Mouse (Mus musculus): ENCODE results near the gene Fabp3.

The Fabp3 gene

DNA sequence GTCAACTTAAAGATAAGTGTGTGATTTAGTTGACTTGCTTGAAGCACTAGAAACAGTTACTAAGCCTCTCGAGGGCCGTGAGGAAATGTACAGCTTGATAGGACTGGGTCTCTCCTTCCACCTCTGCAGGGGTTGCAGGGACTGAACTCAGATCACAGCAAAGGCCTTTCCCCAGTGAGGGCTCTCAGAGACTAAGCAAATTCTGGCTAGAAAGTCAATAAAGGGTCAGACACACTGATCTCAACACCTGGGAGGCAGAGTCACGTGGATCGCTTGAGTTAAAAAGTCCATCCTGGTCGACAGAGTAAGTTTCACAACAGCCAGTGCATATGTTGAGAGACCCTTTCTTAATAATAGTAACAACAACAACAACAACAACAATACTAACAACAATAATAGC, 27.5 kb downstream of the Fabp3 start:
- DNase-seq: no peak

DNA sequence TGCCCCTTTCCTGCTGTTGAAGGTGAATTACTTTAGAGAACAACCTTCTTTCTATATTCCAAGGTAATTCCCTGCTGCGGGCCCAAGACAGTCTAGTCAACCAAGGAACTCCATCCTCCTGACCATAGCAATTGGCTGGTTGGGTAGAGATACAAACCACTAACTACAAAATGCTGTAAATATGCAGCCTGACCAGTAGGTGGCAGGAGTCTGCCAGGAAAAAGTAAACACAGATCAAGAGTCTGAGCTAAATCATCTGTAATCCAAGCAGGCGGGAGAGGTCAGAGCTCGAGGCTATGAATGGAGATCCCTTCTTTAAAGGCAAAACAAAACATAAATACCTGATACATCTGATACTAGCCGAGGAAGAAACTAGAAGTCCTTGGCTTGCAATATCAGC, 33.3 kb downstream of the Fabp3 start:
- peak in 1 of 2 experiments; percentile 38 for DNase-seq

DNA sequence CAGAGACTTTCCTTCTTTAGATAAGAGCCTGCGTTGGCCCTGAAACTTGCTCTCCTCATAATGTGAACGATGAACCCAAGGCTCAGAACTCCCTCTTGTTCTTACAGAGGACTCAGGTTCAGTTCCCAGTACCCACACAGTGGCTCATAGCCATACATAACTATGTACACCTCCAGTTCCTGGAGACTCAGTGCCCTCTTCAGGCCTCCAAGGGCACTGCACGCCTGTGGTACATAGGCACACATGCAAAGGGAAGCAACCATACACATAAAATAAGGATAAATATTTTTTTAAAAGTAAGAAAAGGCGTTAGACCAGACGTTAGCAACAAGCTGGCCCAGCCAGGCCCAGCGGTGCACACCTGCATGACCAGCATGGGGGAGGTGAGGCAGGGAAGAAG, 41.3 kb downstream of the Fabp3 start:
- no peak for DNase-seq

DNA sequence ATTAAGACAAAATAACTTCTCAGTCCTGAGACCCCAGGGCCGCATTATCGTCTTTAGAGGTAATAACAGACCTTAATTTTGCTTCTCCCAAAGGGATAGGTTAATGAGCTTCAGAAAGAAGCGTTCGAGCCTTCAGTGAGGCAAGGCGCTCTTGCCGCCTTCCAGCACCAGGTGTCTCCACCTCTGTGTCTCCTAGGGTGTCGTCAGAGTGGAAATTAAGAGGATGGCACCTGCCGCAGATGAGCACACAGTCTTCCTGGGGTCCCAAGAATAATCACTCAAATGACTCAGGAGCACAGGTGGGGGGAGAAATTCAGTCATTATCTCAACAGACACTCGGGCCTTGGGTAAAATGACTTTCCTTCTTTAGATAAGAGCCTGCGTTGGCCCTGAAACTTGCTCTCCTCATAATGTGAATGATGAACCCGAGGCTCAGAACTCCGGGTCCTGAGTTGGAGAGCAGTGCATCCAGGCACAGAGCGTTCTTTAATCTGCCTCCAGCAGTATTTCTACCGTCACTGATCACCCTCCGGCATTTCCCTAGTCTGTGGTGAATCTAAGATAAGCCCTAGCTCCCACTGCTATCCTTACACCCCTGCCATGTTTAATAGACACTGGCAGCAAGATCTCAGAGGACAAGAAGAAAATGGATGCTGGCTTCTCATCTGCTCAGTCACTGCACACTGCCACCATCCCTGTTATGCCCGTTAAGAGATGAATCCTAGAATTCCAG, 42.5 kb downstream of the Fabp3 start:
- DNase-seq: no peak

- DNase-seq: peak in 1 of 2 experiments; percentile 24
Observed at GRCm38 (mm10) chr4:130352588-130352987, 44.2 kb downstream of the Fabp3 start.

DNA sequence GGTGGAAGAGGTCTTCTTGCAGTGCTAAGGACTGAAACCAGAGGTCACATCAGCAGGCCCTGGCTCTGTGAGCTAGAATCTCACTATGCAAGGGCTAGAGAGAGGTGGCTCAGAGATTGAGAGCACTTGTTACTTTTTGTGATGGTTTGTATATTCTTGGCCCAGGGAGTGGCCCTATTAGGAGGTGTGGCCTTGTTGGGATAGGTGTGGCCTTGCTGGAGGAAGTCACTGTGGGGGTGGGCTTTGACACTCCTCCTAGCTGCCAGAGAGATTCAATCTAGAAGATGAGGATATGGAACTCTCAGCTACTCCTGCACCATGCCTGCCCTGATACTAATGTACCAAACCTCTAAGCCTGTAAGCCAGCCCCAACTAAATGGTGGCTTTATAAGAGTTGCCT, 49.6 kb downstream of the Fabp3 start:
- no peak for DNase-seq

DNA sequence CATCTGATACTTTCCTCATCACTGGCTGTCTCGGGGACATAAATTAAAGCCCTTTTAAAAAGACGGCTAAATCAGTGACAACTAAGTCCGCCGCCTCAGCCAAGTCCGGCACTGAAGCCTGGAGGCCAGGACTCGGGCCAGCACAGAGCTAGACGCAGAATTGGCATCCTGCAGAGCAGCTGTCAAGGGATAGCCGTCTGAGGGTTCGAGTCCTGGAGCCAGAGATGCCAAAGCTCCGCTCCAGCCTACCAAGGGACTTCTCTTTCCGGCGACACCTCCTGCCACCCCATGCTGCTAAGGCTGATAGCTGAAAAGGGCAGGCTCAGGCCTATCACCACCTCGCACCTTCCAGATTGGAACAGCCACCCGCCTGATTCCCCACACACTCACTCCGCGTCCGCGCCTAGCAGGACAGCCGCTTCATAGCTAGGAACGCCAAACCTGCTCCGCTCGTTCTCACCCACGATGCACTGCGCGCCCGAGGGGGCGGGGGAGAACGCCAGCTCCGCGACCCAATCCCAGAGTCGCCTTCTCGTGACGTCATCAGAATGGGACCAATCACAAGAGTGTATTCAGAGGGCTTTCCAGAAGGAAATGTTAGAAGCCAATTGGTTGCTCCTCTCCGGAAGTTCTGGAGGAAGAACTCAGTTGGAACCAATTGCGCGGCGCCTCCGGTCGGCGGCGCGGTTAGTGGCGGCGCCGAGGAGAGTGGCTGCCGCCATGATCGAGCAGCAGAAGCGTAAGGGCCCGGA, 51.3 kb downstream of the Fabp3 start, which contains the start of the genes Zcchc17 and Snrnp40:
Gene Zcchc17, minus strand, starts transcription at position 458 of the 752 bp plus-strand sequence.
Gene Snrnp40, plus strand, starts transcription at position 647 of the 752 bp plus-strand sequence.
- peak; percentile 99 to 100 for DNase-seq

- DNase-seq: no peak
Observed at GRCm38 (mm10) chr4:130360238-130360590, 51.8 kb downstream of the Fabp3 start.

Measured in kidney, postnatal 25 days (tissue).